Mouse (Mus musculus) regulatory T cell (primary cell): ENCODE data around the gene Cartpt.
"Not testable (repeated sequence)": the region's sequence is repeated elsewhere in the genome, so short reads cannot be mapped to it uniquely, and the experiment has no call there.

Experiments
- in situ Hi-C: fragments of 300-600 bp; cut with MboI, MseI; formaldehyde crosslinking; loops from one replicate; pipeline ENCODE4 v1.15.1; 2025; ENCODE audit warnings: high pct_unique_total_duplicates

The Cartpt gene

GRCm38 (mm10) chr13:99857336-99857735, 43.6 kb downstream of the Cartpt start:
- in situ Hi-C loops: no loop called here

- in situ Hi-C loops: no loop called here
Measured at GRCm38 (mm10) chr13:99855229-99855628, 45.7 kb downstream of the Cartpt start.

GRCm38 (mm10) chr13:99853131-99853530, 47.8 kb downstream of the Cartpt start:
- in situ Hi-C loops: no loop called here

- in situ Hi-C loops: not testable (repeated sequence)
Measured at GRCm38 (mm10) chr13:99852416-99852815, 48.5 kb downstream of the Cartpt start.

- in situ Hi-C loops: no loop called here
Measured at GRCm38 (mm10) chr13:99851026-99851425, 49.9 kb downstream of the Cartpt start.

- in situ Hi-C loops: loop anchor here (5.0 kb wide), 1 partner anchor 492 kb away; no protein-coding TSS in a partner anchor
Measured at GRCm38 (mm10) chr13:99849597-99849996, 51.3 kb downstream of the Cartpt start.
